Mouse (Mus musculus) liver, embryonic 14 days (tissue): Measurements from ENCODE around the gene Gabbr2. TPM values are rescaled to one million over a fixed set of nuclear protein-coding genes. Genes with fewer than 3 reads are reported as not detected.

Experiments used
- polyA plus RNA-seq: library from polyadenylated mRNA; depleted of rRNA; stranded (reverse); fragments of >200 nt; gene quantifications from 2 replicates; pipeline ENCODE4 v1.2.3, GENCODE M21; 2012; rRNA removed

The Gabbr2 gene
- 0.01 TPM in 2 replicates for polyA plus RNA-seq

DNA sequence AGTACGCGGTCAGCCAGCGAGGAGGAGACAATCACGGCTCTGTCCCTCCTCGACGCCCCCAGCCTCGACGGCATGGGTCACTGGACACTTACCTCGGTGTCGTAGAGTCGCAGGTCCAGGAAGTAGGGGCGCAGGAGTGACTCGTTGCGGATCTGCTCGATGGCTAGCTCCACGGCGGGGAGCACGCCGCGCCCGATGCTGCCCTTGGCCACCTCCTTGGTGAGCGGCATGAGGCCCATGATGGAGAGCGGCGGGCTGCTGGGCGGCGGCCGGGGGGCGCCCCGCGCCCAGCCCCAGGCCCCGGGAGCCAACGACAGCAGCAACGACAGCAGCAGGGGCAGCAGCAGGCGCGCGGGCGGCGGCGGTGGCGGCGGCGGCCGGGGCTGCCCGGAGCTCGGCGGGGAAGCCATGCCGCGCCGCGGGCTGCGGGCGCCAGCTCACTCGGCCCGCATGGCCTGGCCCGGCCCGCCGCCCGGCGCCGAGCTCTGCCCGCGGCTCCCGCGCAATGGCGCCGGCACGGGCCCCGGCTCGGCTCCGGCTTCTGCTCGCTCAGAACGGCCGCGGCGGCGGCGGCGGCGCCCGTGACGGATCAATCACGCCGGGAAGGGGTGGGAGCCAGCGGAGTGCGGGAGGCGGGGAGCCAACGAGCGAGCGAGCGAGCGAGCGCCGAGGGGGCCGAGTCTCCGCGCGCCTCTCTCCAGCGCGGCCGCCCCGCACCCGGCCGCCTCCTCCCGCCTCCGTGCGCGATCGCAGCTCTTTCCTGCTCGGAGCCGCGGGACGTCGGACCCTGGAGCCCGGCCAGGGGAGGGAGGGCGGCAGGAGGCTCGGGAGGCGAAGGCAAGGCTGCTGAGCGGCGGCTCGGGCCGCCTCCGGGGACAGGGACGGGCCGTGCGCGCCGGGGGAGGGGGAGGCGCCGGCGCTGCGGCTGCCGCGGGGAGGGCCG lies at the start of gene Gabbr2:
TSS of gene Gabbr2 (minus strand) at position 858 of the 943 bp plus-strand sequence.

DNA sequence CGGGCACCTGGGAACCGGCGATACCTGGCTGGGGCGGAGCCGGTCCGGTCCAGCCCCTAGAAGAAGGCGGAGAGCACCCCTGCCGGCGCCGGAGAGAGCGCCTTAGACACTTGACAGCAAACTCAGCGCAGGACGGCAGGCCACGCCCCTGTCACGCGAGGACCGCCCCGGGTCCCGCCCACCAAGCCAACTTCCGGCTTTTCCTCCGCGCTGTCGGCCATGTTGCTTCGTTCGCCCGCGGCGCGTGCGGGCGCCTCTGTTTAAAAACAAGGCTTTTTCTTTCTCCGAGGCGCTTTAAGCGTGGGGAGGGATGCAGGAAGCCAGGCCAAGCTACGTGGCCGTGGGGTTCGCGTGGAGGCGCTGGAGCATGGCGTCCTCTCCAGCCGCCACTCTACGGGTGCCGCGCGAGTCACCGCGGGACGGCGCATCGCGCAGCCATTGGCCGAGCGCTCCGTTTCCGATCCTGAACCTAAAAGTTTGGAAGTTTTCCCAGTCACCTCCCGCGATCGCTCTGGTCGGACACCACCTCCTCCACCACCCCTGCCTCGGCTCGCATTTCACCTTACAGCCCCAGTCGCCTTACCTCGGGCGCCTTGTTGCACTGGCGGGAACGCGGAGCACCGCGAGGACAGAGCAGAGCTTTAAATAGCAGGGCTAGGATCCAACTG lies 341.5 kb downstream of the Gabbr2 start, which contains the start of gene Tbc1d2:
TSS of gene Tbc1d2 (minus strand) at position 124 of the 668 bp plus-strand sequence.

Other genes starting within 250 kb of the Gabbr2 start
- gene Anks6, start 65.6 kb upstream of the Gabbr2 start, polyA plus RNA-seq, result 0.15 and 0.29 TPM in 2 replicates
- 0.27 and 0.33 TPM in 2 replicates for gene Galnt12, start 100.0 kb upstream of the Gabbr2 start, polyA plus RNA-seq
- gene Col15a1, start 216.3 kb upstream of the Gabbr2 start, polyA plus RNA-seq, result 0.39 and 1.2 TPM in 2 replicates